Mouse (Mus musculus): ENCODE measurements around the gene Prrg2.

Gene Prrg2

DNA sequence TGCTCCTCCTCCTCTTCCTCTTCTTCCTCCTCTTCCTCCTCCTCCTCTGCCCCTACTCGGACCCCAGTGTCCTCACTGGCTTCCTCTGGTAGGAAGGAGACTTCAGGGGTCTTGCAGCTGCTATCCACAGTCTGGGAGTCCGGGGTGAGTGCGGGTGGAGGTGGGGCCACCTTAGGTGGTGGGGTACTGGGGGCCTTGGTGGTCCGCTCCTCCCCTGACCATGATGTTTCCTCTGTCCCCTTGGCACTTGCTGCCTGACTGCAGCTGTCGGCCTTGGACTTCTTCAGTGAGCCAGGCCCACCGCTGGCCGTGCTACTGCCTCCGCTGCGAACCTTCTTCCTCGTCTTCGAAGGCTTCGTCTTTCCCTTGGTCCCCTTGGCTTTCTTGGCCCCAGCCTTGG, 56.0 kb downstream of the Prrg2 start:
- DNase-seq, result no peak

- no peak for DNase-seq
These were observed 57.0 kb downstream of the Prrg2 start for GRCm38 (mm10) chr7:45005321-45005992.

DNA sequence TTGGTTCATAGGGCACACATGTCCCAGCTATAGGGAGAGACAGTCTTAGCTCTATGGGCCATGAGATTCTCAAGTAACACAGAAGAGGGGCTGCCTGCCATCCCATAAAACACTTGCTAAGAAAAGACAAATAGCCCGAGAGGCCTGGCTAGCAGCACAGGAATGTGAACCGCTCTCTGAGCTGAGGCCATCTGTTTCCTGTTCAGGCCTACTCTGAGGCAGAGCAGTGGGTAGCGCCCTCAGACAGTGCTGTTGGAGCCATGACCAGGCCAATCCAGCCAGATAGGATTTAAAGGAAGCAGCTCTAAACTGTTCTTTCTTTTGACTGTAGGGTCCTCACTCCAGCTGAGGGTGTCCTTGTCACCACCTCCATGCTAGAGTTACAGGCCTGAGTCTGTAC, 57.9 kb downstream of the Prrg2 start:
- DNase-seq, result no peak

All from cerebellum, postnatal 14 days (tissue).